Mouse (Mus musculus): Measurements from ENCODE around the gene Sh3tc1.

The Sh3tc1 gene

DNA sequence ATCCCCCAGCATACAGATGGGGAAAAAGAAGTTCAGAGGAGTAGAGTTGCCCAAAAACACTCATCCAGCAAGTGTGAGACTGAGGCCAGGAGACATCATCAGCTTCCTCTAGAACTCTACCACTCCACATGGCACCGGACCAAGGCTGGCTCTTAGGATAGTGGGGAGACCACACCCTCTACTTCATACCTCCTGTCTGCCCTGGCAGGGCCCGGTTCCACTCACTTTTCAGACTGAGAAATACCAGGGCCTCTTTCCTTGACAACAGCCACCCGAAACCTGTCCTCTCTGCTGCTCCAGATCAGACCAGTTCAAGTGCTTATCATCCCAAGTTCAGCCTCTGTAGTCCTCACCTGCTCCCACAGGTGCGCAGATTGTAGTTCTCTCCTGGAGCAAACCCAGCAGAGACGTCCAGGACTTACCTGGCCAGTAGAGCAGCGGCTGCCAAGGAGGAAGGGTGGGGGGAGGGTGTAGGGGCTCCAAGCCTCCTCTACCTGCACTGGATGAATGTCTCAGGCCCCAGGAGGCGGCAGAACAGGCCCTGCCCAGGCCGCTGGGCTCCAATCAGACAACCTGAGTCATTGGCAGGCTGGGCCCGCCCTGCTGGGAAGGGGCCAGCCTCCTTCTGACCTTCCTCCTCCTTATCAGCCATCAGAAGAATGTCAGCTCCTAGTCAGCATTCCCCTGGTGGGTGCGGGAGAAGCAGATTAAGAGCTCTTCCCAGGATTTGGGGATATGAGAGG is at the start of gene Sh3tc1:
TSS of gene Sh3tc1 (minus strand) at position 452 of the 743 bp plus-strand sequence.
- peak; percentile 20 for DNase-seq

DNA sequence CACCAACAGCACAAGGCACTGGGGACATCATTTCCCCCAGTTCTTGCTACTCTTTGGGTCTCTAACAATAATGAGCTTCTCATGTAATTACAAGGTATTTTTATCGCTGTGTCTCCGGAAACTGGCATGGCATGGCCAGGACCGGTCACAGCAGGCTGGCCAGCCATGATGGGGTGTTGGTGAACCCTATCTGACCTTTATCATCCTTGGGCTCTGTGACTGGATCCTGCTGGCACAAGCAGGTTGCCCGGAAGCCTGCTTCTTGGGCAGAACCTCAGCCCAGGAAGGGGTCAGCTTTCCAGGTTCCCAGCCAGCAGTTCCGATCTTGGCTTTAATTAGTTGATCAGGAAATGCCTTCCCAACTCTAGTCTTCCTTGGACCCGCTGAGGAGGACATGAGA is 48.9 kb upstream of the Sh3tc1 start:
- DNase-seq = no peak

DNA sequence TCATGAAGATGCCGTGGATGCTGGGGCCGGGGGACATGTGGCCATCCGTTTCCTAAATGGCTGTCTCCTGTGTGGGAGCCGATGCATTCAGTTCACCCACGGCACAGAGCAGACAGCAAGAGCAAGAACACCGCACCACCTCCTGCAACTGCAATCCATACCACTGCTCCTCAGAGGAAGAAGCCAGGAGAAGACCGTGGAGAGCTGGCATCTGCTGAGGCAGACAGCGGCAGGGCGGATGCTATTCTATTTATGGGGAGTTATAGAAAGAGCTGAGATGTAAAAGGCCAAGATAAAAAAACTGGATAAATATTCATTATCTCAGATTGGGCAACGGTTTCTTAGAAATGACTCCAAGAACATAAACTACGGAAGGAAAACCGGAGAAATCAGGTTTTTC is 48.1 kb upstream of the Sh3tc1 start:
- DNase-seq = no peak

DNA sequence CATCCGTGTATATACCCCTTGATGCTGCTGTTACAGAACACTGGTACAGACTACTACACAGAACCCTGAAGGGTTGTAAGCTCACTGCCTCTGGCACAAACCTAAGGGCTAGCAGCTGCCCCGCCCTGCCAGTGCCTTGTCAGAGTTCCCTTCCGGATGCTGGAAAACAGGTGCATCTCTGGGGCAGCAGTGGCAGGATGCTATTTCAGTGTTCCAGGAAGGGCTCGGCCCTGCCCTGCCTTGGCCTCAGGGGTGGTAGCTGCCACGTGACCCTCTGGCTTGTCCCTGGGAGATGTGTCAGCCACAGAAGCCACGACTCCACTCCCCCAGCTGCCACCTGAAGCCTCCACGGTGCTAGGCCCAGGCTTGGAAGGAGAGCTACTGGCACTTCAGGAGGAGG is 46.1 kb upstream of the Sh3tc1 start:
- DNase-seq = no peak

DNA sequence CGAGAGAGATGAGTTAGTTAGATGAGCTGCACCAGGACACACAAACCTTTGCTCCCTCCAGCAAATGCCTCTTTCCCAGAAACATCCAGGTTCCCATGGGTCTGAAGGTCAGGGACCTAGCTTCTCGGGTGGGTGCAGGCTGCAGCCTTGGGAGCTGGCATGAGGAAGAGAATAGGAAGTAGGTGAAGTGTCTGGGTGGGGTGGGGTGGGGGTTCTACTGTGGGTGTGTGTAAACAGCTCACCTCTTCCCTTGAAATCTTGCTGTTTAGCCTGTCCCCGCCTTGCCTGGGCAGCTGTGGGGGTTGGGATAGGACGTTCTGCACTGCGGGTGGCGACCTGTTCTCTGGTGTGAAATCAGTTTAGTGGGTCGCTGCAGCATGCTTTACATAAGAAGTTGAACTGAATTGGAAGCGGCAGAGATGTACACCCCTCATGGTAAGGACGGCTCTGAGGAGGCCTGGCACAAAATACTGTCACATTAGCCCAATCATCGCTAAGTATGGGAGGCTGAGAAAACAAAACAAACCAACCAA is 42.9 kb upstream of the Sh3tc1 start:
- DNase-seq = no peak

DNA sequence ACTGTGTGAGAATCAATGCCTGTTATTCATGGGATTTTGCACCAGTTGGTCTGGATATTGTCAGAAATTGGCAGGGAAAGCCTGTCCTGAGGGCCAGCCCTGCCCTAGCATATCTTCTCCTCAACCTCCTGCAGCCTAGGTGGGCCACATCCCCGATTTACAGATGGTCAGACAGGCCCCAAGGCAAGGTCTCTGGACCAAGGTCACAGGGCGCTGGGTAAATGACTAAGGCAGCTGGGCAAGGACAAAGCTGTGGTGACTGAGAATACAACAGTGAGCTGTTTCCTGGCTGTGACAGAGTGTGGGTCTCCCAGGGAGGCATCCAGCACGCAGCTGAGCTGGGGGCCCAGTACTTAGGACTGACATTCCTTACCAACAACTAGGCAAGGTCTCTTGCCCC is 41.3 kb upstream of the Sh3tc1 start:
- DNase-seq = no peak

DNA sequence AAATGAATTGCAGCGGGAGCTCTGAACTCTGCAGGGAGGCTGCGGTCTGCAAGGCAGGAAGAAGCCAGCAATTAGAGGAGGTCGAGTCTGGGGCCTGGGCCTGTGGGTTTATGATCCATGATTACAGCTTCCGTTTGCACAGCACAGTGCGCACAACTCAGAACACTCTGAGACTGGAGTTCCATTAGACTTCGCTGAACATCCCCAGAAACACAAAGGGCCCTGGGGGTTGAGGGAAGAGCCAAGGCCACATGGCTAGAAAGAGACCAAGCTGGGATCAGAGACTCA is 34.3 kb upstream of the Sh3tc1 start:
- DNase-seq = peak; percentile 11

DNA sequence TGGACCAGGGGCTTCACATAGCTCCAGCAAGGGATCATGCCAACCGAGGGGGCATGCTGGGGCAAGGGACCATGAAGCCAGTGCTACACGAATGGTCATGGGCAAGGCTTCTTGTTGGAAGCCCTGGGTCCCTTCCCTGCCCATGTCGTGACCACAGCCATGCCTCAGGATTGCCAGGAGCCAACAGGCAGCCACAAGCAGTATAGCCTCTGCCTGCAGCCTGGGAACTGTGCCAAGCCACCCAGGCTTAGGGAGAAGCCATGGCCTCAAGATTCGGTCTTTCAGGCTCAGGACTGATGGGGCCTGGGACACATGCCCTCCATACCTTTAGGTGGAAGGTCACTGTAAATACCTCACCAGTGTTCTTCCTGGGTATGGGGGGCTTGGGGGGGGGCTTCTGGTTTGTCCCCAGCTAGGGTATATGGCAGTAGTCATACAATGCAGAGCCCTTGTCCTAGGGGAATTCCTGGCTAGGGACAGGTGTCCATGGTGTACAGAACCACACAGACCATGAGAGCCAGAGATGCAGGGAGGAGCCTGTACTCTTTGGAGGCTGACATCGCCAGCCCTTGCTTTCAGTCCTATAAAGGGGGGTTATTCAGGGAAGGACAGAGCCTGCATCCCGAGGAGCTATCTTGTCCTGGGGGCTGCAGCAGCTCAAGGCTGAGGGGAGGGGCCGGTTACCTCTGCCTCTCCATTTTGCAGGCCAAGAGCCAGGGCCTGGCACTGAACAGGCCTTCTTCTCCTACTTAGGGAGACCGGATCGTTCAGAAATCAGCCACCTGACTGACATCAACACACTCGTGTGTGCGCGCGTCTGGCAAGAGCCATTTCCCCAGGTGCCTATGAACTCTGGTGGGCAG is 33.7 kb upstream of the Sh3tc1 start:
- no peak for DNase-seq

DNA sequence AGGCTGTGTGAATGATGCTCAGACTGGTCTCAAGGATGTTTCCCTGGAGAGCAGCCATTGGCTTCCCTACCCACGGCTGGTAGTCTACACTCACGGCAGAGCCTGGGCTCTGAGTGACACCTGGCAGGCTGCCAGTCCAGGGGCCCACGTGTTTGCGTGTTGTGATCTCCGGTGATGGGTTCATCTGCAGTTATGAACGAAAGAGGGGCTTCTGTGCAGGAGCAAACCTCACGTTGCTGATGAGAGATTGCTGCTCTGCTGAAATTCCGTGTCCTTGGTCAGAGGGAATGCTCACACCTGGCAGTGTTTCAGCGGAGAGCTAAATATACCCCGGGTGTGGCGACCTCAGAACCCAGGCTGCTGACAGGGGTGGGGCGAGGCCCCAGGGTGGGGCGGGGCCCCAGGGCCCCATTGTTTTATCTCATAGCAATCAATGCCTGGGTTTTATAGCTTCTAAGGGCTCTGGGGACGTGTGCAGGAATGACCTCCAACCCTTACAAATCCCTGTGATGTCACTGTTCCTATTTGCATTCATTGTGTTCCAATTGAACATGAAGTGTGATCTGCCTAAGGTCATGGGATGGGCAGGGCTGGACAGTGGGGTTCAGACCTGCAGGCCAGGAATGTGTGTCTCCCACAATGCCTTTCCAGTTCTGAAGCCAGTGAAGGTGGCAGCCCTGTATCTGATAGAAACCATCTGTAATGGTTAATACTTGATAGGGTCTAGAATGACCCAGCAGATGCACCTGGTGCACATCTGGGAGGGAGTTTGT is 31.3 kb upstream of the Sh3tc1 start:
- DNase-seq = no peak

DNA sequence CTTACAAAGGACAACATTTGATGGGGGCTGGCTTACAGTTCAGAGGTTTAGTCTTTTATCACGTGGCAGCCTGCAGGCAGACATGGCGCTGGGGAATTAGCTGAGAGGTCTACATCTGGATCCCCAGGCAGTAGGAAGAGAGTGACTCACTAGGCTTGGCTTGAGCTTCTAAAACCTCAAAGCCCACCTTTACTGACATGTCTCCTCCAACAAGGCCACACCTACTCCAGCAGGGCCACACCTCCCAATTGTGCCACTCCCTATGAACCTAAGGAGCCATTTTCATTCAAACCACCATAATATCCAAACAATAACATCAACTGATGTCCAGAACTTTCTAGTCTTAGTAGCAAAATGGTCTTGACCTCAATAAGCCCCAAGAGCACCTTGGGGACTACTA is 30.5 kb upstream of the Sh3tc1 start:
- no peak for DNase-seq

DNA sequence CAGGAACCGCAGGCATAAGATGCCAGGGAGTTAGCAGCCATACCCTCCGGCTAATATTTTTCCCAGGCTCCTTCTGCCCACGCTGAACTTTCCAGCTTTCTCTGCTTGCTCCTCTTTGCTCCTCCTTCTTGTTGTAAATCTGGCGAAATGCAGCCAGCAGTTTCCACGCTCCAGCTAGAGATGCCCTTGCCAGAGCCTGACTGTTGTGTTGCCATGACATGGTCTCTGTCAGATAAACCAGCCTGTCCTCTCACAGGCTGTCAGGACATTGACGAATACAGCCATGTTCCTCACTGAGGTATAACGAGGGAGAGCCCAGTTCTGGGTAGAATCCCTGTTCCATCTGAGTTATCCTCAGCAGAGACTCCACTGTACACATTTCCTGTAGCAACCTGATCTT is 29.2 kb upstream of the Sh3tc1 start:
- no peak for DNase-seq

DNA sequence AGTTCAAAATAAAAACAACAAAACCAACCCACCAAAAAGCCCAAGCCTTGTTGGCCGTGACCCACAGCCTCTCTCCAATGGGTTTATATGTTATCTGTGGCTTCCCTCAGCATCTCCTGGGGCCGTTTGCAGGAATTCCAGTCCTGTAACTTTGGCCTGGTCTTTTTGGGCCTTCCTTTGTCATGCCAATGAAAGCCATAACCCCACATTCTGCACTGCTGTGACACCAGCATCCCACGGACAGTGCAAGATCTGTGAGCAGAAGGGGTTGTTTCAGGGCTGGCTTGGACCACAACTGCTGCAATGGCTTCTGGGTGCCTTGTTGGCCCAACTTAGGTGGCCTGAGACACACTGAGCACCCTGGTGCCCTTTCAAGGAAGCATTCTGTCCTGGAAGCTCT is 28.7 kb upstream of the Sh3tc1 start:
- no peak for DNase-seq

DNA sequence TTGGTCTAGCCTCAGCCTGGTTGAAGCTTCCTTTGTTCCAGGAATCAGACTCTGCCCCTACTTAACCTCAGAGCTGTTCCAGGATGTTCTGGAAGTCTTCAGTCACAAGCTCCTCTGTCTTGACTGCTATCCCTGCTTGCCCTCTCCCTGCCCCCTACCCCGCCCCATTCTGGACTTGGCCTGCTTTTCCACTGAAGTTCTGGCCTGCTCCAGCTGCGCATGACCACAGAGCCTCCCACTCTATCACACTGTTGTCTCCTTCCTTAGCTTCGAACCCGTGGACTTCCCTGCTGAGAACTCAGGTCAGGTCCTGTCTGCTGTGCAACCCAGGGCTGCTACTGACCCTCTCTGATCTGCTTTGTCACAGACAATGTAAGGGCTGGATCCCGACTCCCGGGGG is 26.1 kb upstream of the Sh3tc1 start:
- no peak for DNase-seq

DNA sequence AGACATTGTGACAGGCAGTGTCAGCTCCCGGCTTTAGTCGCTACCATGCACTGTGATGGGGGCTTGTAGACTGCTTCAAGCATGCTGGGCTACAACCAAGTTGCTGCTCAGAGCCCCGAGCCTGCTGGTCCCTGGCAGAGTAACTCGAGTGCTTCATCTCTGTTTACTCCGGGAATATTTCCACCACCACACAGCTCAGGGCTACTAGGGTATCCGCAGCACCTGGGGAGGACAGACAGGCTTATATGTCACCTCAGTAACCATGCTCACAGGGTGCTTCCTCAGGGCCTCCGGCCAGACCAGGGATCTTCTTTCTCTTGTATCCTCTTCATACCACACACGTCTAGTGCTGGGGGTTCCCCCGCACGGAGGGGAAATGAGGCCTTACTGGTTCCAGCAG is 23.1 kb upstream of the Sh3tc1 start:
- no peak for DNase-seq

DNA sequence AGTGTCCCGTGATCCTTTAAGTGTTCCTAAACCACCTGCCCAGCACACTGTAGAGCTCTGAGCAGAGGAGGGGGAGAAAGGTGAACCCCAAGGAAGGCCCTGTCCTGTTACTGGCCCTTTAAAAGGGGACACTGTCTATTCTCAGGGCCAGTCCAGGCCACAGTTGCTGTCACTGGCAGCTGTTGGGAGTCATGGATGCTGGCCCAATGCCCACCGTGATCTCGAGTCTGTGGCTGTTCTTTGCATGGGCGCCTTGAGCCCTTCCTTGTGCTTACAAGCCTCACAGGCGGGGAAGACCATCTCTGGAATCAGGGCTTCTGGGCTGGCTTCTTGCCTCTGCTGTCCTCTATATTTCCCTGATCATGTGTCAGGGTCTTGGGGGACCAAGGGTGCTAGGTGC is 22.6 kb upstream of the Sh3tc1 start:
- no peak for DNase-seq

DNA sequence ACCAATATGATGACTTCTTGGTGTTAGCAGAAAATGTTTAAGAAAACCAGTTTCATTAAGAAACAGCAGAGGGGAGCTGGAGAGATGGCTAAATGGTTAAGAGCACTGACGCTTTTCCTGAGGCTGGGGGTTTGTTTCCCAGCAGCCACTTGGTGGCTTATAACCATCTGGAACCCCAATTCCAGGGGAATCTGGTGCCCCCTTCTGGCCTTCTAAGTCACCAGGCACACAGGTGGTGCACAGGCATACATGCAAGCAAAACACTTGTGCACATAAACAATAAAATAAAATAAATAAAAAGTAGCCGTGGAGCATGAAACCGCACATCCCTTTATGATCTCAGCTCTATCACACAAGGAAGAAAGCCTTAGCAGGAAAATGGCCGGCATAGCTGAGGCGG is 21.5 kb upstream of the Sh3tc1 start:
- no peak for DNase-seq

DNA sequence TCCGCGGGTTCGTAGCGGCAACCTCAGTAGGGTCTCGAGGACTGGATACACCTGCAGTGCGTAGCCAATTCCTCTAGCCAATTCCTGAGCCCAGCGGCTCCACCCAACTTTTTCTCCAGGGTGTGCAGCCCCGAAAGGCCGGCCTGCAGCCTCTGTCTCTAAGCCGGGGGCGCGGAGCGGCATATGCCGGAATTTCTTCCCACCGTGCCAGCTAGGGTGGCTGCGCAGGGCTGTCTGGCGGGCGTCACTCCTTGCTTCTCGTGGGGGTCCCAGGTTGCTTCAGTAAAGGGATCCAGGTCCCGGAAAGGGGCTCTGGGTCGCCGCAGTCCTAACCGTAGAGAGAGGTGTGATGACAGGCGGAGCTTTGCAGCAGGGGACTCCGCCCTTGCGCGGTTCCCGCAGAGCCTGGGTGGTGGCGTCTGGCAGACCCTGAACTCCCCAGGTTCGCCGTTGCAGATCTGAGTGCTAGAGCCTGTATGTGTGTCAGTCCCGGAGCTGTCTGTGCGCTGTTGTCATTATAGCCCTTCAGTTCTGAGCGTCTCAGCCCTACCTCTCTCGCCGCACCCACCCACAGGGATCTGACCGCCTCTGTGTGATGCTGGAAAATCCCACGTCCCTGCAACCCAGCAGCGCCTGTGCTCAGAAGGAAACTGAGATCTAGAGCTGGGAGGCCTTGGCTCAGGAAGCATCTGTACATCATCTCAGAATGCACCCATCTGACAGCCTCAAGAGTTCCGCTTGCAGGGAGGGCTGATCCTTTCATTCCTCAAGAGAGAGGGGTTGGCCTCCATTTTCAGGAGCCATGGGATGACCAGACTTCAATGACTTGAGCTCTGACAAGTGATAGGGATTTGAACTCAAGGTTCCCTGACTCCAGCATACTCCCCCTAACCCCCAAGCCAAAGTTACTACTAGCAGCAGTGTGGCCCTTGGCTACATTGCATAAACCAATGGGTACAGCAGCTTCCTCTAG is 18.6 kb upstream of the Sh3tc1 start:
- no peak for DNase-seq

DNA sequence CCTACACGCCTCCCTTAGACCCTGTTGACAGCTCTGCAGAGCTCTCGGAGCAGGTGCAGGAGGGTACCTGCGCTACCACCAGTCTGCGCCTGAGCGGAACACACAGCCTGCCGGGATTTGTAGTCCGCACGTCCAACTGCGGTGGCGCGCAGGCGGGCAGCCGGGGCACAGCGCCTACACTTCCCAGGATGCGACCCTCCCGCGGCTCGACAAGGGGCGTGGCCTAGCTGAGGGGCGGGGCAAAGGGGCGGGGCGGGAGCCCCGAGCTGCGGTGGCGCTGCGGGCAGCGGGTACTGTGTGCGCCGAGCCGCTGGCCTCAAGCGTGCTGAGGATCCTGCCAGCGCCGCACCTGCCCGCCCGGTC is 17.8 kb upstream of the Sh3tc1 start, which contains the start of gene Ablim2:
TSS of gene Ablim2 (plus strand) at position 242 of the 363 bp plus-strand sequence.
- peak; percentile 95 for DNase-seq

DNA sequence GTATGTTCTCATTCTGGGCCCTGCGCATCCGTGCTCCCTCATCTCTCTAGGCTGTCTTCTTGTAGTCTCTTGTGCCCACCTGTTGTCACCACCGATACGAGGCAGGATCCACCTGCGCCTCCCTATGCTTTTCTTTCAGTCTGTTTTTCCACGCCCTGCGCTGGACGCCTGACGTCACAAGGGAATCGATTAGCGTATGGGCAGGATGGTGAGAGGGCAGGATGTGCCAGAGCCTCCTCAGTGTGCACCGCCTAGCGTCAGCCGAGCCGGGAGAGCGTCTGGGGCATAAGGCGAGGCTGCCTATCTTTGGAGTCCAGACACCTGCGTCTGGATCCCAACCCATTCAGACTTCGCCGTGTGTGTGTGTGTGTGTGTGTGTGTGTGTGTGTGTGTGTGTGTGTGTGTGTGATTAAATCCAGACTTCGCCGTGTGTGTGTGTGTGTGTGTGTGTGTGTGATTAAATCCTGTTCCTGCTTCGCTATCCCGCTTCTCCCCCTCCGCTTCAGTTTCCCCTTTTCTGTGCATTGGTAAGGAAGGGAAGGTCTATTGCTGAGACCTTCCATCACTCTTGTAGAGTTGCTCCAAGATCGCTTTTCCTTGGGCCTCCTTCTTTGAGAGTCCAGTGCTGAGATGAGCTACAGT is 17.3 kb upstream of the Sh3tc1 start:
- peak; percentile 18 for DNase-seq

DNA sequence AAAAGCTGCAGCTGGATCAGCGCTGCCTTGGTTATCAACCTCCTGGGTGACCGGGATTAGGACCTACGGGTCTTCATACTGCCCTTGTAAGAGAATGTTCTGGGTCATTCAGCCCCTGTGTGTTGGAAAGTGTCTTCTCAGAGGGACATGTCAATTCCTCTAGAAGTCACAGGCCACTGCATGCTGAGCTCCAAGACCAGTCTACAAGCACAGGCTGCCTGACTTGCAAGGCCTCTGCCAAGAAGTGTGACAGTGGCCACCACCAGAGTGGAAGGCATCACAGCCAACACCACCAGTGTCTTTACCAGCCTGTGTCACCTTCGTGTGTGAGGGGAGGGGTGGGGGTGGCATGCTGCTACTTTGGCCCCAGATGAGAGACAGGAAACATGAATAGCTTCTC is 16.2 kb upstream of the Sh3tc1 start:
- no peak for DNase-seq

DNA sequence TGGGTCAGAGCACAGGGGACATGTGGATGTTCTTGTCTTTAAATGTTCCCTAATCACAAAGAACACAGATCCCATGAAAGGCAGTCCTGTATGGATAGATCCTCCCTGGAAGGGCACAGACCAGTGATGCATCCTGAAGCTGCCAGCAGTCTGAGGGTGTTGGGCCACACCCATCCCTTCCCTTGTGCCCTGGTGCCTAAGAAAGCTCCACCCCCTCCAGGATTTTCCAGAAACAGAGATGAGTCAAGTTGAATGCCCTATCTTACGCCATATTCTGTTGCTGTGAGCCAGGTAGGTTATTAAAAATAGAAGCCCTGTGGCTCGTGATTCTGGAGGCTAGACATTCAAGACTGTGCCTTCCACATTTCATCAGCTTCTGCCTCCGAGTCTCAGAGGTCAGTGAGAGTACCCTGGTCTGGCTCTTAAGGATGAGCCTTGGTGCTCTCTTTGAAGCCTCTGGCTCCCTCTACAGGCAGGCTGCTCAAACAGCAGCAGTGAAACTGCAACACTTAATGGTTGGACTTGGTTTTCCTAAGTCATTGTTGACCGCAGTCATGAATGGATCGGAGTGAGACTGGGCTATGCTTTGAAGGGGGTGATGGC is 15.4 kb upstream of the Sh3tc1 start:
- DNase-seq = peak; percentile 85
